Mouse (Mus musculus) layer of hippocampus, postnatal 14 days (tissue): ENCODE data around the gene Zfp108. TPM values are rescaled to one million over a fixed set of nuclear protein-coding genes. Genes with fewer than 3 reads are reported as not detected.
A peak's percentile ranks its signal among the peaks of the same experiment; 100 is the strongest.

Source experiments
- DNase-seq, 2 experiments: peaks; one replicate each; pipeline ENCODE4 v3.0.0; 2021 to 2022; ENCODE audit warnings: low spot score in 2 of 2, mixed read lengths in 1 of 2
- total RNA-seq, 2 experiments: library from RNA; stranded (reverse); gene quantifications; 2 replicates each; pipeline ENCODE4 v1.2.3; 2021

Gene Zfp108
- total RNA-seq, 2 experiments from 2014 or later = 6.5 to 6.9 TPM

- DNase-seq = no peak
These were observed 25.6 kb downstream of the Zfp108 start for GRCm38 (mm10) chr7:24280031-24280857.

- no peak for DNase-seq
These were observed 26.2 kb downstream of the Zfp108 start for GRCm38 (mm10) chr7:24280858-24281145.

GRCm38 (mm10) chr7:24286090-24286489 lies 31.5 kb downstream of the Zfp108 start:
- DNase-seq = no peak

- DNase-seq = no peak
These were observed 32.3 kb downstream of the Zfp108 start for GRCm38 (mm10) chr7:24286916-24287315.

GRCm38 (mm10) chr7:24287670-24288069 lies 33.1 kb downstream of the Zfp108 start:
- no peak for DNase-seq

- peak in 1 of 2 experiments; percentile 64 for DNase-seq
These were observed 33.9 kb downstream of the Zfp108 start for GRCm38 (mm10) chr7:24288512-24288911.

GRCm38 (mm10) chr7:24290106-24290693 lies 35.6 kb downstream of the Zfp108 start:
- DNase-seq = no peak

GRCm38 (mm10) chr7:24291387-24292090 lies 36.9 kb downstream of the Zfp108 start:
- DNase-seq = no peak

GRCm38 (mm10) chr7:24293061-24293851 lies 38.7 kb downstream of the Zfp108 start:
- peak in 1 of 2 experiments; percentile 49 for DNase-seq

- DNase-seq = no peak
These were observed 40.2 kb downstream of the Zfp108 start for GRCm38 (mm10) chr7:24294763-24295162.

- DNase-seq = no peak
These were observed 40.8 kb downstream of the Zfp108 start for GRCm38 (mm10) chr7:24295376-24295775.

GRCm38 (mm10) chr7:24296386-24296785 lies 41.8 kb downstream of the Zfp108 start:
- DNase-seq = no peak

- no peak for DNase-seq
These were observed 42.9 kb downstream of the Zfp108 start for GRCm38 (mm10) chr7:24297361-24298095.

GRCm38 (mm10) chr7:24298635-24298972 lies 44.0 kb downstream of the Zfp108 start:
- no peak for DNase-seq

GRCm38 (mm10) chr7:24298973-24299708 lies 44.5 kb downstream of the Zfp108 start:
- DNase-seq = peak; percentile 87 to 90

GRCm38 (mm10) chr7:24299823-24300481 lies 45.4 kb downstream of the Zfp108 start:
- peak in 1 of 2 experiments; percentile 36 for DNase-seq

GRCm38 (mm10) chr7:24300771-24301282 lies 46.2 kb downstream of the Zfp108 start, which contains the start of gene Zfp61:
TSS of gene Zfp61 (minus strand) at chr7:24301232.
- no peak for DNase-seq
